Mouse (Mus musculus) midbrain, embryonic 16.5 days (tissue): ENCODE data around the gene Gjd3. TPM values are rescaled to one million over a fixed set of nuclear protein-coding genes. Genes with fewer than 3 reads are reported as not detected.

Source experiments
- ATAC-seq: fragments of 200-750 bp; cut with Nextera tagmentation; 2 replicates; pipeline ENCODE4 v1.8.0; 2017; ENCODE audit warnings: moderate TSS enrichment
- H3K27ac ChIP-seq: fragments of 300-500 bp; sonication (generic); 2 replicates; pipeline ENCODE4 v1.5.1; 2014; ENCODE audit warnings: mild to moderate bottlenecking, low read length, mixed read lengths
- H3K27me3 ChIP-seq: fragments of 300-500 bp; sonication (generic); 2 replicates; pipeline ENCODE4 v1.6.1; 2014; ENCODE audit warnings: low read depth, low read length, mixed read lengths; ENCODE audit not compliant: control insufficient read depth, insufficient read depth
- H3K36me3 ChIP-seq: fragments of 300-500 bp; sonication (generic); 2 replicates; pipeline ENCODE4 v1.6.1; 2014; ENCODE audit warnings: mild to moderate bottlenecking, low read length, moderate library complexity, mixed read lengths; ENCODE audit not compliant: control insufficient read depth, insufficient read depth
- H3K4me1 ChIP-seq: fragments of 300-500 bp; sonication (generic); 2 replicates; pipeline ENCODE4 v1.6.1; 2014; ENCODE audit warnings: mild to moderate bottlenecking, low read length, mixed read lengths; ENCODE audit not compliant: control insufficient read depth, insufficient read depth
- H3K4me2 ChIP-seq: fragments of 300-500 bp; sonication (generic); 2 replicates; pipeline ENCODE4 v1.6.1; 2014; ENCODE audit warnings: mild to moderate bottlenecking, low read length, mixed read lengths
- H3K4me3 ChIP-seq: fragments of 300-500 bp; sonication (generic); 2 replicates; pipeline ENCODE4 v1.5.1; 2014; ENCODE audit warnings: low read depth, mild to moderate bottlenecking, low read length, moderate library complexity, mixed read lengths
- H3K9ac ChIP-seq: fragments of 300-500 bp; sonication (generic); 2 replicates; pipeline ENCODE4 v1.6.1; 2014; ENCODE audit warnings: low read depth, low read length, mixed read lengths
- H3K9me3 ChIP-seq: fragments of 300-500 bp; sonication (generic); replicated peaks from 2 replicates; pipeline ENCODE4 v1.6.1; 2014; ENCODE audit warnings: mild to moderate bottlenecking, low read length, mixed read lengths; ENCODE audit not compliant: control insufficient read depth, poor library complexity, severe bottlenecking
- WGBS: fragments of 180-500 bp; shearing (Covaris S2); extraction: QIAGEN DNeasy Blood & Tissue Kit; methylation state at CpG from one replicate; pipeline ENCODE4 v1.1.7; 2014; 5-methylcytosine and 5-hydroxymethylcytosine counted together
- polyA plus RNA-seq: library from polyadenylated mRNA; unstranded; fragments of >200 nt; fragmentation: Nextera tagmentation; extraction: Ambion mirVana; gene quantifications from 2 replicates; pipeline ENCODE4 v1.2.1, GENCODE M21; 2015

Gene Gjd3
- polyA plus RNA-seq, 1 experiment from 2014 or later = 1.9 TPM

DNA sequence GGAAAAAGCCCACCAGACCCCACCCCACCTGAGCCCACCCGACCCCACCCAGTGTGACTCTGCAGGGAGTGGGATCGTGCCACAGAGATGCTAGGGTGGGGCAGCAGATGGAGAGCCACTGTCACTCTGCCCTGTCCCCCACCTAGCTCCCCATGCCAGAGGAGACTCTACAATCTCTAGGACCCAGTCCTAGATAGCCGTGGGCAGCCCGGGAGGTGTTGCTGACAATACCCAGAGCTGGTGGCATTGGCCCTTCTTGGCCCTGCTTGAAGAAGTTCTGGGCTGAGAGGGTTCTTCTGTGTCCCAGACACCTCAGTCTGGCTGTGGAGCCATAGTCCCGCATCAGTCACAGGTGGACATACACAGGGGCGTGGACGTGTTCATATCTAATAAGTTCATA lies 2.7 kb upstream of the Gjd3 start:
- H3K9ac ChIP-seq = no peak overlapping the region
- no peak overlapping the region for H3K4me2 ChIP-seq
- peaks cover 13% of the 10 kb centered on the region for H3K4me1 ChIP-seq
- H3K9me3 ChIP-seq = no peaks in the 10 kb centered on the region
- ATAC-seq = no peak
- no peaks in the 10 kb centered on the region for H3K36me3 ChIP-seq
- WGBS = 93% methylated on average over 7 of the region's 7 CpGs
- H3K27ac ChIP-seq = no peak overlapping the region
- H3K27me3 ChIP-seq = no peaks in the 10 kb centered on the region
- H3K4me3 ChIP-seq = no peak overlapping the region

DNA sequence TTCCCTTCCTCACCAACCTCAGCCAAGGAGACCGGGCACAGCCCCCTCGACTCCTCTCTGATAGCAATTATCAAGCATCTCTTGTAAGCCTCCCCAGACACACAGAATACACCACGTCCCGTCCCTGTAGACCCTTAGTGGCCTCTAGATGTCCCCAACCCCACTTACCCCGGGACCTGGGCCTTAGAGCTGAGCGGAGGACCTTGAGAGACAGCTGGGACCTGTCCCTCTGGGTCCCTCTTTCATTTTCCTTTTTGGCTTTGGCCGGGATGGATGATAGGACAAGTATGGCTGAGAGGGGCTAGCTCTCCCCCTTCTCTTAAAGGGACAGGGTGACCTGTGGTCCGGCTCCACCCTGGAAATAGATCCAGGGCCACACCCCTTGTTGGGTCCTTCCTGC lies 735 bp upstream of the Gjd3 start:
- no peaks in the 10 kb centered on the region for H3K27me3 ChIP-seq
- no peak overlapping the region for H3K27ac ChIP-seq
- 40% methylated on average over 8 of the region's 8 CpGs for WGBS
- H3K36me3 ChIP-seq = no peaks in the 10 kb centered on the region
- no peaks in the 10 kb centered on the region for H3K9me3 ChIP-seq
- peak overlapping the region; percentile 84; the same call in 1 of the 2 replicates for H3K9ac ChIP-seq
- H3K4me1 ChIP-seq = peaks cover 14% of the 10 kb centered on the region
- ATAC-seq = no peak
- peak overlapping the region; percentile 70 for H3K4me3 ChIP-seq
- H3K4me2 ChIP-seq = peak overlapping the region; percentile 64

DNA sequence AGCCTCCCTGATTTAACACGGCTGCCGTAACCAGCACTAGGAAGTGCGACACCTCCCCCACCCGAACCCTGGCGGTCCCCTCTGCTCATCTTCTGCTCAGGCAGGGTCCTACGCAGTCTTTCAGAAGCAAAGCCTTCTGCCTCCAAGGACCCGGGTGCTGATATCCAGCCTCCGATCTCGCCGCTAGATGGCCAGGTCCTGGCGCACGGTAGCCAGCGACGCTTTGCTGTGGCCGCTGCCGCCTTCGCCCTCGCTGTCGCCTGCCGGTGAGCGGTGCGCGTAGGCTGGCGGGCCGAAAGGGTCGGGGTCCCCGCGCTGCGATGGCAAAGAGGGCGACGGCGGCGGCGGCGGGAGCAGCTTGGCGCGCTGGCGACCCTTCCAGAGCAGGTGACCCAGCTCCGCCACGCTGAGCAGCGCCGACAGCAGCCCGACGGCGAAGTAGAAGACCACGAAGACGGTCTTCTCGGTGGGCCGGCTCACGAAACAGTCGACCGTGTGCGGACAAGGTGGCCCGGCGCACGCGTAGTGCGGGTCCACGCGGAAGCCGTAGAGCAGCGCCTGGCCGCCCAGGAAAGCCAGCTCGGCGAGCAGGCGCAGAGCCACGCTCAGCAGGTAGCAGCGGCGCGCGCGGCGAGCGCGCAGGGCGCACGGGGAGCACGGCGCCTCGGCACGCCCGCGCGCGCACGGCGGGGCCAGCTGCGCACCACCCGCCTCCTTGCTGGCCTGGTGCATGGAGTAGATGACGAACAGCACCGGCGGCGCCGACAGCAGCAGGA lies 631 bp downstream of the Gjd3 start:
- H3K36me3 ChIP-seq = no peaks in the 10 kb centered on the region
- no peaks in the 10 kb centered on the region for H3K27me3 ChIP-seq
- peak overlapping the region; percentile 84 for H3K9ac ChIP-seq
- ATAC-seq = peak; percentile 90
- H3K9me3 ChIP-seq = no peaks in the 10 kb centered on the region
- H3K4me1 ChIP-seq = peaks cover 14% of the 10 kb centered on the region
- peak overlapping the region; percentile 70 for H3K4me3 ChIP-seq
- under 1% methylated on average over 93 of the region's 94 CpGs for WGBS
- peak overlapping the region; percentile 64 for H3K4me2 ChIP-seq
- H3K27ac ChIP-seq = peak overlapping the region; percentile 95

DNA sequence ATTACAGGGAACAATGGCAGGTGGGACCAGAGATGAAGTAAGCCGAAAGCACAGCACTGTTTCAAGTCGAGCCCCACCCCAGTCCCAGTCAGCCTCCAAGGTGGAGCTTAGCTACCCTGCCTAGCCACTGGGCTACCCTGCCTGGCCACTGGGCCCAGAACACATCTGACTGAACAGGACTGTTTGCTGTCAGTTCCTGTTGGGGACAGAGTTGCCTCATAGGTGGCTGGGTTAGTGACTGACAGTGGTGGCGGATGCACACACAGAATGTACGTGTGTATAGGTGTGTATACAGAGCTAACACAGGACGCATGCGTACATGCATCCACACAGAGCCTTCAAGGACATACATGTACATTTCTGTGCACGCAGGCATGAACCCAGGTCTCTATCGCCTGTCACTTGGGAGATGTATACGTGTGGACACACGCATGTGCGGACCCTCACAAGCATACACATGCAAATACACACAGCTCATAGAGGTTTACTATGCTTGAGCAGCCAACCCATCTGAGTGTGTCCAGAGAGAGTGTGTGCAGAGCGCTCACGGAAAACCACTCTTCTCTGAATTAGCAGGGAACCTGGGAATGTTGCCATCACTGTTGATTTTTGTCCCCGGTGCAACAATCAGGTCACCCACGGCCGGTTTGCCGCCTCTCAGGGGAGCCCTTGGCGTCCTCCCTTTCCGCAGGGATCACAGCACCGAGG lies 1.4 kb downstream of the Gjd3 start:
- Histone ChIP-seq H3K27ac (peak overlapping the region; percentile 95), H3K4me1 (peaks cover 14% of the 10 kb centered on the region), H3K9ac (peak overlapping the region; percentile 84), H3K27me3 (no peaks in the 10 kb centered on the region), H3K4me3 (peak overlapping the region; percentile 70), H3K4me2 (peak overlapping the region; percentile 64), H3K36me3 (no peaks in the 10 kb centered on the region), H3K9me3 (no peaks in the 10 kb centered on the region)
- peak; percentile 56 for ATAC-seq
- 33% methylated on average over 20 of the region's 20 CpGs for WGBS

DNA sequence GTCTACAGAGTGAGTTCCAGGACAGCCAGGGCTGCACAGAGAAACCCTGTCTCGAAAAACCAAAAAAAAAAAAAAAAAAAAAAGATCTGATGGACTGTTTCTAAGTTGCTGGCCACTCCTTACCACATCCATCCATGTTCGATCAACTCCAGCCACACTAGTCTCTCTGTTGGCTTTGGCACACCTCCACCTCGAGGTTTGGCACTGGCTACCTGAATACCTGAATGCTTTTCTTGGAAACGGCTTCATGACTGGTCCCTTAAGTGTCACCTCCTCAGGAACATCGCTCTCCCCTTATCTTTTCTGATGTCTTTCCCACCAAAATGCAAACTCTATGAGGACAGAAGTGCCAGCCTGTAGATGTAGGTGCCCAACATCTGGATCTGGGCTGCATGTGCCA lies 3.5 kb downstream of the Gjd3 start:
- no peak overlapping the region for H3K27ac ChIP-seq

DNA sequence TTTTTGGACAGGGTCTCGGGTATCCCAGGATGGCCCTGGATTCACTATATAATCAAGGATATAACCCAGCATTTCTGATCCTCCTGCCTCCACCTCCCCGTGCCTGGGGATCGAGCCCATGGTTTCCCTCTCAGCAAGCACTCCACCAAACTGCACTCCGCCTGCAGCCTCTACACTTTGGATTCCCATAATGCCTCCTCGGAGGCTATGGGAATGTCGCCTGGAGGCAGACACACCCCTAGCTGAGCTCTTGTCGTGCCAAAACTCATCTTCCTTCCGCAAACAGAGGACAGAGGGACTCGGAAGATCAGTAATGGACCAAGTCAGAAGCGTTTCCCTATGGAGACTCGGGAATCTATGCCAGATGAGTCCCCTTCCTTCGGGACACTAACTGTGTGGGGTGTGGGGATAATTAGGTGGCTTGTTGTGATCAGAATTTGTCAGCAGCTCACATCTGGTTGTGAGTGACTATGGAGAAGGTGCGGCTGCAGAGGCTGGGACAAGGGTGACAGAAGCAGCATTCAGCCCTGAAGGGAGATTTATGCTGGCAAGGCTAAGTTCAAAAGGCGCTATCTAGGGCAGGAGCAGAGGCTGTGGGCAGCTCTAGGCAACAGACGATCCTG lies 4.2 kb downstream of the Gjd3 start:
- Histone ChIP-seq H3K9me3 (no peaks in the 10 kb centered on the region), H3K4me3 (no peak overlapping the region), H3K36me3 (peaks cover under 1% of the 10 kb centered on the region; the same call in 1 of the 2 replicates), H3K4me2 (no peak overlapping the region), H3K27me3 (no peaks in the 10 kb centered on the region), H3K27ac (no peak overlapping the region), H3K4me1 (peaks cover 12% of the 10 kb centered on the region), H3K9ac (no peak overlapping the region)
- no peak for ATAC-seq
- WGBS = 66% methylated on average over 15 of the region's 15 CpGs

More for the DNA sequence above, 3.5 kb downstream of the Gjd3 start:
- H3K4me1 ChIP-seq = peaks cover 14% of the 10 kb centered on the region
- no peak overlapping the region for H3K4me2 ChIP-seq
- 92% methylated on average over 4 of the region's 5 CpGs for WGBS
- no peaks in the 10 kb centered on the region for H3K9me3 ChIP-seq
- H3K36me3 ChIP-seq = no peaks in the 10 kb centered on the region
- no peaks in the 10 kb centered on the region for H3K27me3 ChIP-seq
- H3K9ac ChIP-seq = no peak overlapping the region
- ATAC-seq = no peak
- H3K4me3 ChIP-seq = no peak overlapping the region

DNA sequence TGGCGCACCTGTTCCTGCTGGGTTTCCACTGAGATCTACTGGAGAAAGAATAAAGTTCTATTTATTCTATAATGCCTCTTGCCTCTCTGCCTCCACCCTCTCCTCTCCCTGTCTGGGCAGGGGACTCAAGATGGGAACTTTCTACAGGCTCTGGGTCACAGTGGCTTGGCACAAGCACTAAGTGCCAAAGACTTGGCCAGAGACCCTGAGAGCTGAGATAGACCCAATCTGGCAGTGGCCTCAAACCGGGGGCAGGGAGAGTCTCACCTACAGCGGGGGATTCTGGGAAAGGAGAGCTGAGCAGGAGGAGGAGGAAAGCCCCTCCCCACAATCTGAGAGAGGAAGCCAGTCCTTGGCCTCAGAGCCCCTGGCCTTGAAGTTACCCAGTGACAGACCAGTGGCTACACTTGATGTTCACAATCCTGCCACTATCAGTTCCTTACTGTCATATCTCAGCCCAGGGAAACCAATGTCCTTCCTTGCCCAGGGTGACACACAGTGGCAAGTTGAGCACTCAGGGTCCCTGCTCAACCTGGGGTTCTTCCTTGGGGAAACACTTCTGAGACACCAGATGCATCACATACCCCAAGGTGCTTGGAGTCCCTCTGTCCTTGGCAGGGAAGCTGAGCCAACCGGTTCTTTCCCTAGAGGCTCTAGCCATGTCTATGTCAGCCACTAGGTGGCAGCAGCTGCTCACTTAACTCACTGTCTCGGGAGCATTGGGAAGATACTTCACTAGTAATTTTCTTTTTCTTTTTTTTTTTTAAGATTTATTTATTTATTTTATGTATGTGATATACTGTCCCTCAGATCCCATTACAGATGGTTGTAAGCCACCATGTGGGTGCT lies 7.7 kb downstream of the Gjd3 start:
- H3K36me3 ChIP-seq = peaks cover 3% of the 10 kb centered on the region; the same call in 1 of the 2 replicates
- H3K4me1 ChIP-seq = peaks cover 15% of the 10 kb centered on the region
- H3K27me3 ChIP-seq = no peaks in the 10 kb centered on the region
- WGBS = 49% methylated on average over 5 of the region's 5 CpGs
- no peak overlapping the region for H3K4me3 ChIP-seq
- H3K9ac ChIP-seq = no peak overlapping the region
- no peak overlapping the region for H3K4me2 ChIP-seq
- H3K9me3 ChIP-seq = no peaks in the 10 kb centered on the region
- no peak overlapping the region for H3K27ac ChIP-seq
- ATAC-seq = no peak

DNA sequence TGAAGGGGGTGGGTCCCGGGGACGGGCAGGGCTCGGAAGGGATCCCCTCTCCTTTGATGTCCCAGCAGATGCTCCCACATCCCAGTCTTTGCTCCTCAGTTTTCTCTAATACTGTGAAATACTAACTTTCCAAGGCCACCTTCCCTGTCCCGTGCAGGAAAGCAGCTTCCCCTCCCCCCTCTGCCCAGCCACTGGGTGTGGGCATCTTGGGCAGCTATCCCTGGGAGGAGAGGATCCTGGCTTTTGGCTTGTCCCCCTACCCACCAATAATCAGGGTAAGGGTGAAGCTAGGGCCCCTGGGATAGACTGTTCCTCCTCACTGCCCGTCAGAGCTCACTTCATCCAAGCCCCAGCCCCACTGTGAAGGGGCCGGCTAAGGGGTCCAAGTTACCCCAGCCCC lies 8.6 kb downstream of the Gjd3 start:
- H3K9me3 ChIP-seq = no peaks in the 10 kb centered on the region
- 83% methylated on average over 6 of the region's 6 CpGs for WGBS
- peaks cover 3% of the 10 kb centered on the region; the same call in 1 of the 2 replicates for H3K36me3 ChIP-seq
- no peak for ATAC-seq
- H3K9ac ChIP-seq = no peak overlapping the region
- no peak overlapping the region for H3K4me3 ChIP-seq
- H3K27me3 ChIP-seq = no peaks in the 10 kb centered on the region
- no peak overlapping the region for H3K4me2 ChIP-seq
- no peak overlapping the region for H3K27ac ChIP-seq
- H3K4me1 ChIP-seq = peaks cover 24% of the 10 kb centered on the region
